Mouse (Mus musculus) embryo, embryonic 10 days (tissue): ENCODE measurements around the gene Bloc1s6.

Experiments used
- DNase-seq: peaks from one replicate; pipeline ENCODE4 v3.0.0-alpha.2; 2015; ENCODE audit warnings: low spot score

The Bloc1s6 gene

GRCm38 (mm10) chr2:122737894-122738830 is at the start of gene Bloc1s6:
Gene Bloc1s6 (plus strand): TSS chr2:122738503.
- peak; percentile 97 for DNase-seq

- no peak for DNase-seq
Observed at GRCm38 (mm10) chr2:122697526-122697925, 40.8 kb upstream of the Bloc1s6 start.

GRCm38 (mm10) chr2:122701012-122701411 is 37.3 kb upstream of the Bloc1s6 start:
- DNase-seq: no peak

GRCm38 (mm10) chr2:122701871-122702180 is 36.5 kb upstream of the Bloc1s6 start:
- DNase-seq: no peak

- DNase-seq: peak; percentile 80
Observed at GRCm38 (mm10) chr2:122702181-122703036, 35.9 kb upstream of the Bloc1s6 start, which contains the start of gene Slc30a4. Gene Slc30a4 (minus strand): TSS chr2:122702663.

- DNase-seq: no peak
Observed at GRCm38 (mm10) chr2:122704572-122704971, 33.7 kb upstream of the Bloc1s6 start.

- no peak for DNase-seq
Observed at GRCm38 (mm10) chr2:122708080-122708479, 30.2 kb upstream of the Bloc1s6 start.

GRCm38 (mm10) chr2:122709156-122709555 is 29.1 kb upstream of the Bloc1s6 start:
- no peak for DNase-seq

GRCm38 (mm10) chr2:122711911-122712310 is 26.4 kb upstream of the Bloc1s6 start:
- no peak for DNase-seq

- no peak for DNase-seq
Observed at GRCm38 (mm10) chr2:122712848-122713247, 25.5 kb upstream of the Bloc1s6 start.

- no peak for DNase-seq
Observed at GRCm38 (mm10) chr2:122715148-122715692, 23.1 kb upstream of the Bloc1s6 start.

GRCm38 (mm10) chr2:122716301-122716842 is 21.9 kb upstream of the Bloc1s6 start:
- no peak for DNase-seq

- no peak for DNase-seq
Observed at GRCm38 (mm10) chr2:122719232-122719631, 19.1 kb upstream of the Bloc1s6 start.

GRCm38 (mm10) chr2:122720564-122720963 is 17.7 kb upstream of the Bloc1s6 start:
- no peak for DNase-seq

- peak; percentile 38 for DNase-seq
Observed at GRCm38 (mm10) chr2:122725604-122726003, 12.7 kb upstream of the Bloc1s6 start.

GRCm38 (mm10) chr2:122731456-122731855 is 6.8 kb upstream of the Bloc1s6 start:
- no peak for DNase-seq

GRCm38 (mm10) chr2:122739023-122739422 is 720 bp downstream of the Bloc1s6 start:
- DNase-seq: no peak

GRCm38 (mm10) chr2:122746461-122746860 is 8.2 kb downstream of the Bloc1s6 start:
- no peak for DNase-seq

- peak; percentile 82 for DNase-seq
Observed at GRCm38 (mm10) chr2:122753739-122754343, 15.5 kb downstream of the Bloc1s6 start.

GRCm38 (mm10) chr2:122759791-122760190 is 21.5 kb downstream of the Bloc1s6 start:
- no peak for DNase-seq

GRCm38 (mm10) chr2:122762991-122763390 is 24.7 kb downstream of the Bloc1s6 start:
- no peak for DNase-seq

- no peak for DNase-seq
Observed at GRCm38 (mm10) chr2:122764526-122764925, 26.2 kb downstream of the Bloc1s6 start.
